Mouse (Mus musculus): ENCODE data around the gene E130208F15Rik. TPM values are rescaled to one million over a fixed set of nuclear protein-coding genes. Genes with fewer than 3 reads are reported as not detected.

E130208F15Rik gene
- total RNA-seq (2021): under 1 TPM; 0.85 to 0.88 TPM
- long read RNA-seq, experiment 1, partial matches to known transcripts: 0 of 2 reads
- long read RNA-seq, experiment 1, other reads (novel, unspliced or antisense): 0 of 2 reads
- long read RNA-seq, experiment 2, partial matches to known transcripts: 0 of 2 reads
- long read RNA-seq, experiment 2, other reads (novel, unspliced or antisense): 0 of 2 reads

GRCm38 (mm10) chr7:30321539-30322284, at the start of gene E130208F15Rik:
Gene E130208F15Rik, plus strand, starts transcription at chr7:30321740.
- intact Hi-C loops (cut with DNase I): no loop called here
- DNase-seq: peak; percentile 66 to 69

DNA sequence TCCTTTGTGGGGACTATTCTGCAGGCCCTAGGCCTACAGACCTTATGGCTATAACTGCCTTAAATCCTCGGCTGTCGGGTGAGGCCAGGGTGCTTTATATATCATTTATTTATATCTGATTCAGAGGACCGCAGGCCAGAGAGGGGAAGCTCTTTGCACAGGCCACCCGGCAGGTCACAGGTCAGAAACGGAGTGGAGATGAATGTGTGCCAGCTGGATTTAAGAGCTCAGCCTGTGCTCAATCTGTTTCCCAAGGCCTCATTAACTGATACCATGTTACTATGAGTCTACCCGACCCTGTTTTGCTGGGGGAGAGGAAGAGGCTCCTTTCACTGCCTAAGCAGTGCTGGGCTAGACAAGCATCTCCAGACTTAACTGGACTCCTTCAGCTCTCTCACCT, 47.2 kb upstream of the E130208F15Rik start:
- no peak for DNase-seq
- intact Hi-C loops (cut with DNase I): no loop called here

DNA sequence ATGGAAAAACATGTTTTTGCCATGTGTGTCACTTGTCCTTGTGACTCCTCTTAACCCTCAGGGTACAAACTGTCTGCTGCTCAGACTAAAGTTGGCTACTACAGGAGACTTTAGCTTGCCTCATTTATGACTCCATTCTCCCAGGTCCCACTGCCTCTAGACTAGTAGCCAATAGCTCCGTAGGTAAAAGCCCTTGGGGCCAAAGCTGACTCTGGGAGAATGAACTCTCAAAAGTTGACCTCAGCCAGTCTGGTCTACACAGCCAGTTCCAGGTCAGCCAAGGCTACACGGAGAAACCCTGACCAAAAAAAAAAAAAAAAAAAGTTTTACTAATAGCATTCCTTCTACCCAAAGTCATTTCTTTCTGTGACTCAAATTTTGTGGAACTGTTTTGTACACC, 42.6 kb upstream of the E130208F15Rik start:
- intact Hi-C loops (cut with DNase I): no loop called here
- no peak for DNase-seq

- no peak for DNase-seq
- intact Hi-C loops (cut with DNase I): no loop called here
Observed at GRCm38 (mm10) chr7:30279536-30279935, 42.0 kb upstream of the E130208F15Rik start.

GRCm38 (mm10) chr7:30279951-30280669, 41.4 kb upstream of the E130208F15Rik start, which contains the start of the genes Thap8 and Wdr62:
Gene Thap8, plus strand, starts transcription at chr7:30280094.
Gene Wdr62, minus strand, starts transcription at chr7:30280419.
- intact Hi-C loops (cut with DNase I): loop anchor here (5.0 kb wide), 1 partner anchor 48 kb away; the partner anchor contains the start of genes Polr2i and Tbcb
- peak; percentile 91 to 94 for DNase-seq

GRCm38 (mm10) chr7:30280670-30281138, 40.8 kb upstream of the E130208F15Rik start:
- DNase-seq: peak; percentile 84 to 88
- intact Hi-C loops (cut with DNase I): loop anchor here (5.0 kb wide), 1 partner anchor 48 kb away; the partner anchor contains the start of genes Polr2i and Tbcb

DNA sequence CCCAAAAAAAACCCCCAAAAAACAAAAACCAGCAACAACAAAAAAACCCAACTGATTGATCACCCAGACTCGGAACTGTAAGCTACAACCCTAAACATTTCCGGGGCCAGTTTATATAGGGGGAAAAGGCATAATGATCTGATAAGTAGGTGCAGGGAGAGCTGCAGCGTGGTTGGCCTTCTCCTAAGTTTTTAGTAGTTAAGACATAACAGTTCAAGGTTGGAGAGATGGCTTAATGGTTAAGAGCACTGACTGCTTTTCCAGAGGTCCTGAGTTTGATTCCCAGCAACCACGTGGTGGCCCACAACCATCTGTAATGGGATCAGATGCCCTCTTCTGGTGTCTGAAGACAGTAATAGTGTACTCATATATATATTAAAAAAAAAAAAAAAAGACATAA, 40.0 kb upstream of the E130208F15Rik start:
- intact Hi-C loops (cut with DNase I): loop anchor here (5.0 kb wide), 1 partner anchor 49 kb away; the partner anchor contains the start of genes Polr2i and Tbcb

GRCm38 (mm10) chr7:30282740-30283139, 38.8 kb upstream of the E130208F15Rik start:
- no peak for DNase-seq
- intact Hi-C loops (cut with DNase I): loop anchor here (5.0 kb wide), 1 partner anchor 50 kb away; the partner anchor contains the start of genes Polr2i and Tbcb

More for the DNA sequence above, 40.0 kb upstream of the E130208F15Rik start:
- DNase-seq: no peak

DNA sequence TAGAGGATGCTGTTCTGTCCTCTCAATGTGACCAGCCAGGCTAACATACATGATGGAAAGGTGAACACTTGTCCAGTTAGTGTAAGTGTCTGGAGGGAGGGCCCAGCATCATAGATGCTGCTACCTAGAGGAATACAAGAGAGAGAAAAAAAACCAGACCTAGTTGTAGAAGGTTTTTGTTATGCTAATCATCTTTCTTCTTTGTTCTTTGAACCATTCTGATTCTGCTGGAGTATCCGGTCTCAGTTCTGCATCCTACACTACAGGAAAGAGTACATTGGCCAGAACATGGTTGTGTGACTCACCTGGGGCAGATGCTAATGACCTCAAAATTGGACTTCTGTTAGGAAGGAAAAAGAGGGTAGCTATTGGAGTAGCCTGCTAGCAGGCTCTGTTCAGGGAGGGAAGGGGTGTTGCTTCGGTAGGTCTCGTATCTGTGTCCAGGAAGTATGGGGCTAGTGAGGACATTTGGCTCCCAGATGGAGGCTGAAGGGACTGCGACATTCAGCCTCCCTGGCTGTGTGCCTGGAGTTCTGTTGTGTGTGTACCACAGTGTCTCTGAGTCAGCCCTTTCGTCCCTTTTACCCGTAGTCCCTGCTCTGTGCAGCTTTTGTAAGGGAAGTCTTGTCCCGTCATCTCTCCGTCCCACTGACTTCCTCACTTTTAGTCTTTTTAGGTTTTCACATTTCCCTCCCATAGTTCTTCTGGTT, 34.7 kb upstream of the E130208F15Rik start:
- peak; percentile 63 to 66 for DNase-seq
- intact Hi-C loops (cut with DNase I): no loop called here

- no peak for DNase-seq
- intact Hi-C loops (cut with DNase I): no loop called here
Observed at GRCm38 (mm10) chr7:30288046-30288445, 33.5 kb upstream of the E130208F15Rik start.

DNA sequence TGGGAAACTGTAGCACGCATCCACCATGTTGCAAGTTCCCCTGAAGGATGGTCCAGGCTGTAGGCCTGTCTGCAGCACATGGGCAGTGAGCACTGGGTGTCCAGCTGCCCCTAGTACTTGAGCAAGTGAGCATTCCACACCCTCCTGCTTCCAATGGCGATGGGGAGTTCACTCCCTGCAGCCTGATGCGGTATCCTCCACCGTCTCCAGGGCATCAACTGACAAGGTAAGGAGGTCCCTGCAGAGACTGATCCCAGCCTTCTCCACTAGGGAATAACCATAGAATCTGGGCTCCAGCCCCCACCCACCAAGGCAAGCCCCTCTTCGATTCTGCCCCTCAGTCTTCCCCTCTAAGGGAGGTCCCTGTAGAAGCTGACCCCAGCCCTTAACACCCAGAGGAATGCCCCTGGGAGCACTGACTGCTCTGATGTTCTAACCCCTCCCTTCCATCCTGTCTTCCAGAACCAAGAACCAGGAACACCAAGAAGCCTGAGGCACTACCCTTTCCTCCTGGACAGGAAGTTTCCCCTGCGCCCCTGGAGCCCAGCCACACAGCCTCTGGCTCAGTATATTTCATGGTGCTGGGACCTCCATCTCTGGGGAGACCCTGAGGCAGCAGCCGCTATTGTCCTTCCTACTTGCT, 32.3 kb upstream of the E130208F15Rik start:
- intact Hi-C loops (cut with DNase I): no loop called here
- no peak for DNase-seq

GRCm38 (mm10) chr7:30289714-30290399, 31.7 kb upstream of the E130208F15Rik start:
- intact Hi-C loops (cut with DNase I): no loop called here

DNA sequence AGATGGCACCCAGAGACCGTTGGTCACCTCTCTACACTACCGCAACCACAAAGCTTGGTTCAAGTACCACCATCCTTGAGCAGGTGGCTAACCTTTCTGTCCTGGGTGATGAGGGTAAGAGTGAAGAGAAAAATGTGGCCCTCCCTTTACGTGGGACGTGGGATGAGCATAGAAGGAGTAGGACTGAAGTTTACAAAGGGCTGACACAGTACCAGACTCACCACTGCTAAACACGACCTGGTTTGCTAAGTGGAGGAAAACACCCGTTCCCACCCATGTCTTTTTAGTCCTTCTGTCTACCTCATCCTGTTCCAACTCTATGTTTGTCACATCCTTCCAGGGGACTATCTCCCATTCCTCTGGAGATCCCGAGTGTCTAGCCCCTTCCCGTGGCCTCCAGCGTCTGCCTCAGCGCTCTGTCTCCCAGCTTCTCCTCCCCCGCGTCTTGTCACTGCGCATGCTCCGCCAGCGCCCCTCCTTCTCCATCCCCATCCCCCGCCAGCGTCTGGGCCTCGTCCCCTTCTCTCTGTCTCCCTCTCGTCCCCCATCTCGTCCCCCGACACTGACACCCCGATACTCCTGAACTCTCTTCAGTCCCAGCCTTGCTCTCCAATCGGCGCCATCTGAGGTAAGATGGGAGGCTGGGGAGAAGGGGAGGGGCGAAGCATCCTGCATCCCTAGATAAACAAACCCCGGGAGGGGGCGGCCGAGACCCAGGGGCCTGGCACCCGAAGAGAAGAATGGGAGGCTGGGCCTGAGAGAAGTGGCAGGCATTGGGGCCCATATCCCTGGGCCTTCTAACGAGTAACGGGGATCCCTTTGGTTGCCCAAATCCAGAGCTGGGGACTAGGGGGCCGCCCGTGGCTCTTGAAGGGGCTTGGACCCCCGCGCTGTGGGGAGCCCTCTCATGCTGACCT, 30.1 kb upstream of the E130208F15Rik start, which contains the start of gene Clip3:
Gene Clip3 (plus strand): TSS at position 514 of the 917 bp plus-strand sequence.
- peak; percentile 79 to 80 for DNase-seq
- intact Hi-C loops (cut with DNase I): no loop called here

More at GRCm38 (mm10) chr7:30289714-30290399, 31.7 kb upstream of the E130208F15Rik start:
- DNase-seq: peak in 1 of 2 experiments; percentile 27

- no peak for DNase-seq
- intact Hi-C loops (cut with DNase I): no loop called here
Observed at GRCm38 (mm10) chr7:30293795-30294194, 27.7 kb upstream of the E130208F15Rik start.

- intact Hi-C loops (cut with DNase I): no loop called here
- no peak for DNase-seq
Observed at GRCm38 (mm10) chr7:30294296-30294695, 27.2 kb upstream of the E130208F15Rik start.

GRCm38 (mm10) chr7:30295103-30295502, 26.4 kb upstream of the E130208F15Rik start:
- peak; percentile 64 to 75 for DNase-seq
- intact Hi-C loops (cut with DNase I): no loop called here

DNA sequence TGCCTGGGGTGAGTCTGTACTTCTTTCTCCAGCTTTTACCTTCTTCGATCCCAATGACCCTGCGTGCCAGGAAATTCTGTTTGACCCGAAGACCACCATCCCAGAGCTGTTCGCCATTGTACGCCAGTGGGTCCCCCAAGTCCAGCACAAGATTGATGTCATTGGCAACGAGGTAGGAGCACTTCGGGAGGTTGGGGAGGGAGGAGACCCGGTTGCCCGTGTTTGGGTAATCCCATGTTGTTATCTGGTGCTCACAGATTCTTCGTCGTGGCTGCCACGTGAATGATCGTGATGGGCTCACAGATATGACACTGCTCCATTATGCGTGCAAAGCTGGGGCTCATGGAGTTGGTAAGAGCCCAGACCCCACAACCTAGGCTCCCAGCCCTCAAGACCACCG, 24.7 kb upstream of the E130208F15Rik start:
- intact Hi-C loops (cut with DNase I): no loop called here
- no peak for DNase-seq

DNA sequence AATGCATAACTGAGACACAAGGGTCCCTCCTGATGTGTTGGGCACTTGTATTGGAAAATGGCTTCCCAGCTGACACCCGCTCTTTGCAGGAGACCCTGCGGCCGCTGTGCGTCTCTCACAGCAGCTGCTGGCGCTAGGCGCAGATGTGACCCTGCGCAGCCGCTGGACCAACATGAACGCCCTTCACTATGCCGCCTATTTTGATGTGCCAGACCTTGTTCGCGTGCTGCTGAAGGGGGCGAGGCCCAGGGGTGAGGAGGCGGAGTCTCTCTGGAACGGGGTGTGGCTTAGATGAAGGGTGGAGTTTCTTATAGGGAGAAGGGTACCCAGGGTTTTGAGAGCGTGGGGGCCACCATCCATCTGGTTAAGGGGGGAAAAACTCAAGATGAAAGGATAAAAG, 24.3 kb upstream of the E130208F15Rik start:
- intact Hi-C loops (cut with DNase I): no loop called here
- DNase-seq: no peak

Measured in heart, postnatal 14 days (tissue).